Mouse (Mus musculus) hindbrain, embryonic 15.5 days (tissue): ENCODE results near the gene 2310061I04Rik. TPM values are rescaled to one million over a fixed set of nuclear protein-coding genes. Genes with fewer than 3 reads are reported as not detected.

ENCODE experiments used
- ATAC-seq: fragments of 200-750 bp; cut with Nextera tagmentation; 2 replicates; pipeline ENCODE4 v1.8.0; 2017; ENCODE audit warnings: low read depth, moderate number of reproducible peaks, moderate TSS enrichment; ENCODE audit not compliant: low FRiP score
- H3K27ac ChIP-seq: fragments of 300-500 bp; sonication (generic); replicated peaks from 2 replicates; pipeline ENCODE4 v1.5.1; 2015; ENCODE audit warnings: mild to moderate bottlenecking, inconsistent platforms
- H3K27me3 ChIP-seq: fragments of 300-500 bp; sonication (generic); 2 replicates; pipeline ENCODE4 v1.6.1; 2015; ENCODE audit warnings: control low read depth, inconsistent platforms
- H3K36me3 ChIP-seq: fragments of 300-500 bp; sonication (generic); 2 replicates; pipeline ENCODE4 v1.6.1; 2015; ENCODE audit warnings: control low read depth, inconsistent platforms
- H3K4me1 ChIP-seq: fragments of 300-500 bp; sonication (generic); replicated peaks from 2 replicates; pipeline ENCODE4 v1.6.1; 2015; ENCODE audit warnings: control low read depth, inconsistent platforms
- H3K4me2 ChIP-seq: fragments of 300-500 bp; sonication (generic); 2 replicates; pipeline ENCODE4 v1.6.1; 2015; ENCODE audit warnings: moderate library complexity, mild to moderate bottlenecking, inconsistent platforms
- H3K4me3 ChIP-seq: fragments of 300-500 bp; sonication (generic); 2 replicates; pipeline ENCODE4 v1.5.1; 2015; ENCODE audit warnings: mild to moderate bottlenecking, inconsistent platforms
- H3K9ac ChIP-seq: fragments of 300-500 bp; sonication (generic); 2 replicates; pipeline ENCODE4 v1.6.1; 2015; ENCODE audit warnings: inconsistent platforms
- H3K9me3 ChIP-seq: fragments of 300-500 bp; sonication (generic); 2 replicates; pipeline ENCODE4 v1.6.1; 2016; ENCODE audit warnings: control low read depth, inconsistent platforms
- WGBS: fragments of 180-500 bp; shearing (Covaris S2); methylation state at CpG from one replicate; pipeline ENCODE4 v1.1.7; 2015; 5-methylcytosine and 5-hydroxymethylcytosine counted together
- polyA plus RNA-seq: library from polyadenylated mRNA; unstranded; fragments of >200 nt; fragmentation: Nextera tagmentation; extraction: Ambion mirVana; gene quantifications from 2 replicates; pipeline ENCODE4 v1.2.1, GENCODE M21; 2015

The 2310061I04Rik gene
- polyA plus RNA-seq, 1 experiment from 2014 or later = 68.6 TPM

- no peak overlapping the region for H3K9ac ChIP-seq
These were observed 23.8 kb upstream of the 2310061I04Rik start for GRCm38 (mm10) chr17:35920862-35921562.

GRCm38 (mm10) chr17:35920384-35920783 is 23.2 kb upstream of the 2310061I04Rik start:
- Histone ChIP-seq H3K27me3 (no peaks in the 10 kb centered on the region), H3K4me1 (peaks cover 39% of the 10 kb centered on the region), H3K4me3 (peak overlapping the region; percentile 55), H3K36me3 (peaks cover 20% of the 10 kb centered on the region), H3K27ac (peak overlapping the region; percentile 98), H3K9ac (0 out of 2 replicates have a peak overlapping the region, but pooled peaks have one; percentile 55), H3K9me3 (no peaks in the 10 kb centered on the region), H3K4me2 (peak overlapping the region; percentile 78)
- WGBS = 76% methylated on average over 1 of the region's 1 CpGs
- no peak for ATAC-seq

More at GRCm38 (mm10) chr17:35920862-35921562, 23.8 kb upstream of the 2310061I04Rik start:
- Histone ChIP-seq H3K27me3 (no peaks in the 10 kb centered on the region), H3K4me3 (no peak overlapping the region), H3K4me2 (peak overlapping the region; percentile 78), H3K36me3 (peaks cover 25% of the 10 kb centered on the region), H3K27ac (peak overlapping the region; percentile 98), H3K4me1 (peaks cover 35% of the 10 kb centered on the region), H3K9me3 (no peaks in the 10 kb centered on the region)
- 69% methylated on average over 5 of the region's 5 CpGs for WGBS
- ATAC-seq = no peak

- Histone ChIP-seq H3K4me3 (peak overlapping the region; percentile 55), H3K4me1 (peaks cover 44% of the 10 kb centered on the region), H3K9ac (peak overlapping the region; percentile 55), H3K27me3 (no peaks in the 10 kb centered on the region), H3K9me3 (no peaks in the 10 kb centered on the region), H3K36me3 (peaks cover 15% of the 10 kb centered on the region), H3K27ac (peak overlapping the region; percentile 98), H3K4me2 (peak overlapping the region; percentile 78)
- WGBS = 38% methylated on average over 6 of the region's 6 CpGs
- ATAC-seq = no peak
These were observed 22.7 kb upstream of the 2310061I04Rik start for GRCm38 (mm10) chr17:35919864-35920301.

- H3K27me3 ChIP-seq = no peaks in the 10 kb centered on the region
- peaks cover 45% of the 10 kb centered on the region for H3K4me1 ChIP-seq
- no peaks in the 10 kb centered on the region for H3K9me3 ChIP-seq
- H3K27ac ChIP-seq = peak overlapping the region; percentile 98
- H3K9ac ChIP-seq = peak overlapping the region; percentile 76
- peak overlapping the region; percentile 55 for H3K4me3 ChIP-seq
- peak overlapping the region; percentile 78 for H3K4me2 ChIP-seq
- H3K36me3 ChIP-seq = peaks cover 8% of the 10 kb centered on the region
- 3% methylated on average over 7 of the region's 7 CpGs for WGBS
- ATAC-seq = peak; percentile 43
These were observed 22.0 kb upstream of the 2310061I04Rik start for GRCm38 (mm10) chr17:35919060-35919715.

- H3K27me3 ChIP-seq = no peaks in the 10 kb centered on the region
- WGBS = under 1% methylated on average over 11 of the region's 11 CpGs
These were observed 21.2 kb upstream of the 2310061I04Rik start for GRCm38 (mm10) chr17:35918276-35919059.

GRCm38 (mm10) chr17:35917463-35918251 is 20.4 kb upstream of the 2310061I04Rik start:
- whole genome bisulfite sequencing = under 1% methylated on average over 13 of the region's 13 CpGs
- peak overlapping the region; percentile 78 for H3K4me2 ChIP-seq
- peaks cover 45% of the 10 kb centered on the region for H3K4me1 ChIP-seq
- peak overlapping the region; percentile 76 for H3K9ac ChIP-seq
- H3K4me3 ChIP-seq = peak overlapping the region; percentile 55
- peak; percentile 7 for ATAC-seq
- H3K27ac ChIP-seq = peak overlapping the region; percentile 98
- H3K9me3 ChIP-seq = no peaks in the 10 kb centered on the region
- H3K36me3 ChIP-seq = no peaks in the 10 kb centered on the region
- no peaks in the 10 kb centered on the region for H3K27me3 ChIP-seq

More at GRCm38 (mm10) chr17:35918276-35919059, 21.2 kb upstream of the 2310061I04Rik start:
- Histone ChIP-seq H3K4me2 (peak overlapping the region; percentile 78), H3K4me3 (peak overlapping the region; percentile 55), H3K27ac (peak overlapping the region; percentile 98), H3K4me1 (peaks cover 45% of the 10 kb centered on the region), H3K36me3 (peaks cover 1% of the 10 kb centered on the region; the same call in 1 of the 2 replicates), H3K9me3 (no peaks in the 10 kb centered on the region), H3K9ac (peak overlapping the region; percentile 76)
- no peak for ATAC-seq

GRCm38 (mm10) chr17:35917143-35917462 is 19.9 kb upstream of the 2310061I04Rik start:
- under 1% methylated on average over 8 of the region's 8 CpGs for WGBS
- Histone ChIP-seq H3K27me3 (no peaks in the 10 kb centered on the region), H3K27ac (peak overlapping the region; percentile 98), H3K9ac (peak overlapping the region; percentile 76), H3K4me2 (peak overlapping the region; percentile 78), H3K4me1 (peaks cover 39% of the 10 kb centered on the region), H3K36me3 (no peaks in the 10 kb centered on the region), H3K4me3 (peak overlapping the region; percentile 55), H3K9me3 (no peaks in the 10 kb centered on the region)
- no peak for ATAC-seq

GRCm38 (mm10) chr17:35916297-35917142 is 19.3 kb upstream of the 2310061I04Rik start, which contains the start of the genes Mrps18b and Ppp1r10:
Mrps18b (minus strand) TSS chr17:35916389.
Ppp1r10 (plus strand) TSS chr17:35916434.
- Histone ChIP-seq H3K27me3 (no peaks in the 10 kb centered on the region), H3K27ac (peak within 1 kb of the TSS; percentile 98), H3K4me1 (peaks cover 33% of the 10 kb centered on the region), H3K9ac (peak within 1 kb of the TSS; percentile 76), H3K9me3 (no peaks in the 10 kb centered on the region), H3K4me3 (peak within 1 kb of the TSS; percentile 55), H3K4me2 (peak within 1 kb of the TSS; percentile 78), H3K36me3 (no peaks in the 10 kb centered on the region)
- peak; percentile 96 for ATAC-seq
- under 1% methylated on average over 83 of the region's 83 CpGs for WGBS

GRCm38 (mm10) chr17:35915538-35916296 is 18.5 kb upstream of the 2310061I04Rik start:
- H3K36me3 ChIP-seq = no peaks in the 10 kb centered on the region
- no peak for ATAC-seq
- no peaks in the 10 kb centered on the region for H3K9me3 ChIP-seq
- peak overlapping the region; percentile 78 for H3K4me2 ChIP-seq
- H3K9ac ChIP-seq = peak overlapping the region; percentile 76
- no peaks in the 10 kb centered on the region for H3K27me3 ChIP-seq
- peak overlapping the region; percentile 98 for H3K27ac ChIP-seq
- H3K4me1 ChIP-seq = peaks cover 25% of the 10 kb centered on the region
- peak overlapping the region; percentile 55 for H3K4me3 ChIP-seq
- WGBS = 4% methylated on average over 28 of the region's 28 CpGs

GRCm38 (mm10) chr17:35914975-35915374 is 17.7 kb upstream of the 2310061I04Rik start:
- Histone ChIP-seq H3K27me3 (no peaks in the 10 kb centered on the region), H3K36me3 (no peaks in the 10 kb centered on the region), H3K27ac (no peak overlapping the region), H3K9me3 (no peaks in the 10 kb centered on the region), H3K4me2 (peak overlapping the region; percentile 78), H3K4me3 (peak overlapping the region; percentile 55), H3K4me1 (peaks cover 21% of the 10 kb centered on the region), H3K9ac (0 out of 2 replicates have a peak overlapping the region, but pooled peaks have one; percentile 76)
- ATAC-seq = no peak
- 82% methylated on average over 6 of the region's 6 CpGs for WGBS
